Mouse (Mus musculus) liver, embryonic 14.5 days (tissue): Measurements from ENCODE around the gene Carmil1. TPM values are rescaled to one million over a fixed set of nuclear protein-coding genes. Genes with fewer than 3 reads are reported as not detected.
"Not testable (repeated sequence)": the region's sequence is repeated elsewhere in the genome, so short reads cannot be mapped to it uniquely, and the experiment has no call there.

Experiments
- ATAC-seq: fragments of 200-750 bp; cut with Nextera tagmentation; 2 replicates; pipeline ENCODE4 v1.8.0; 2017; ENCODE audit warnings: moderate number of reproducible peaks, mild to moderate bottlenecking, moderate library complexity; ENCODE audit not compliant: insufficient read depth
- DNase-seq, 3 experiments: peaks; one replicate each; pipeline ENCODE4 v3.0.0-alpha.2; 2012 to 2013; ENCODE audit warnings: low read depth in 3 of 3, low spot score in 3 of 3
- H3K27ac ChIP-seq: fragments of 300-500 bp; sonication (generic); 2 replicates; pipeline ENCODE4 v1.5.1; 2014; ENCODE audit warnings: moderate library complexity, mild to moderate bottlenecking, control low read depth, inconsistent platforms
- H3K27me3 ChIP-seq: fragments of 300-500 bp; sonication (generic); 2 replicates; pipeline ENCODE4 v1.6.1; 2014; ENCODE audit warnings: mild to moderate bottlenecking, low read length, moderate library complexity; ENCODE audit not compliant: control insufficient read depth, insufficient read depth
- H3K36me3 ChIP-seq: fragments of 300-500 bp; sonication (generic); replicated peaks from 2 replicates; pipeline ENCODE4 v1.6.1; 2014; ENCODE audit warnings: low read depth; ENCODE audit not compliant: control insufficient read depth, insufficient read depth
- H3K4me1 ChIP-seq, 2 experiments: fragments of 200-500 bp in 1 of 2; fragments of 300-500 bp in 1 of 2; sonication (generic) in 1 of 2; replicated peaks; 2 replicates each; pipeline ENCODE4 v1.6.1; 2012 to 2014; ENCODE audit warnings: antibody characterized with exemption in 1 of 2, inconsistent platforms in 1 of 2, low read length in 1 of 2; ENCODE audit not compliant: control insufficient read depth in 2 of 2, insufficient read depth in 2 of 2
- H3K4me2 ChIP-seq: fragments of 300-500 bp; sonication (generic); 2 replicates; pipeline ENCODE4 v1.6.1; 2014; ENCODE audit warnings: low read depth, mild to moderate bottlenecking, control low read depth, moderate library complexity
- H3K4me3 ChIP-seq, 2 experiments: fragments of 200-500 bp in 1 of 2; fragments of 300-500 bp in 1 of 2; sonication (generic) in 1 of 2; 2 replicates each; pipeline ENCODE4 v1.5.1; 2012 to 2014; ENCODE audit warnings: low read depth in 2 of 2, low read length in 2 of 2, mild to moderate bottlenecking in 2 of 2, control low read depth in 1 of 2, inconsistent platforms in 1 of 2, moderate library complexity in 1 of 2; ENCODE audit not compliant: insufficient read depth in 1 of 2
- H3K9ac ChIP-seq: fragments of 300-500 bp; sonication (generic); replicated peaks from 2 replicates; pipeline ENCODE4 v1.6.1; 2014; ENCODE audit warnings: mild to moderate bottlenecking, control low read depth, moderate library complexity
- H3K9me3 ChIP-seq: fragments of 300-500 bp; sonication (generic); 2 replicates; pipeline ENCODE4 v1.6.1; 2016; ENCODE audit warnings: low read length, mixed read lengths; ENCODE audit not compliant: control insufficient read depth
- CTCF ChIP-seq: IDR thresholded peaks from 2 replicates; pipeline ENCODE4 v1.5.1; 2016; ENCODE audit warnings: antibody characterized with exemption, low read depth, control low read depth
- EP300 ChIP-seq: IDR thresholded peaks from 2 replicates; pipeline ENCODE4 v1.6.1; 2016; ENCODE audit warnings: antibody characterized with exemption, low read depth
- WGBS: fragments of 180-500 bp; shearing (Covaris S2); extraction: QIAGEN DNeasy Blood & Tissue Kit; methylation state at CpG from one replicate; pipeline ENCODE4 v1.1.7; 2014; ENCODE audit not compliant: insufficient replicate concordance; 5-methylcytosine and 5-hydroxymethylcytosine counted together
- polyA plus RNA-seq, 2 experiments: library from polyadenylated mRNA; depleted of rRNA in 1 of 2; stranded (reverse) in 1 of 2; unstranded in 1 of 2; fragments of >200 nt; fragmentation: Nextera tagmentation in 1 of 2; extraction: Ambion mirVana in 1 of 2; gene quantifications; 2 replicates each; pipeline versions ENCODE4 v1.2.1 to v1.2.3; 2012 to 2014

Carmil1 gene
- polyA plus RNA-seq, 2 experiments: 1.8 to 4.2 TPM

GRCm38 (mm10) chr13:24107058-24107457, 173.5 kb downstream of the Carmil1 start:
- WGBS: 58% methylated on average over 3 of the region's 3 CpGs
- no peak for TF ChIP-seq CTCF
- no peak for TF ChIP-seq EP300
- no peaks in the 10 kb centered on the region for H3K36me3 ChIP-seq
- H3K9me3 ChIP-seq: no peaks in the 10 kb centered on the region
- H3K27me3 ChIP-seq: no peaks in the 10 kb centered on the region
- no peak overlapping the region for H3K27ac ChIP-seq
- ATAC-seq: no peak
- no peaks in the 10 kb centered on the region for H3K4me1 ChIP-seq
- H3K4me3 ChIP-seq: no peak overlapping the region
- no peak for DNase-seq
- H3K4me2 ChIP-seq: no peak overlapping the region
- no peak overlapping the region for H3K9ac ChIP-seq

GRCm38 (mm10) chr13:24105838-24106237, 174.8 kb downstream of the Carmil1 start:
- no peak overlapping the region for H3K4me3 ChIP-seq
- H3K36me3 ChIP-seq: no peaks in the 10 kb centered on the region
- H3K4me1 ChIP-seq: no peaks in the 10 kb centered on the region
- no peak overlapping the region for H3K4me2 ChIP-seq
- ATAC-seq: no peak
- no peak overlapping the region for H3K27ac ChIP-seq
- no peak for TF ChIP-seq CTCF
- no peak for TF ChIP-seq EP300
- H3K9me3 ChIP-seq: no peaks in the 10 kb centered on the region
- no peak overlapping the region for H3K9ac ChIP-seq
- no peaks in the 10 kb centered on the region for H3K27me3 ChIP-seq
- 71% methylated on average over 5 of the region's 5 CpGs for WGBS
- no peak for DNase-seq

GRCm38 (mm10) chr13:24105340-24105669, 175.3 kb downstream of the Carmil1 start:
- Histone ChIP-seq H3K9me3 (no peaks in the 10 kb centered on the region), H3K36me3 (no peaks in the 10 kb centered on the region), H3K4me3 (no peak overlapping the region), H3K4me1 (no peaks in the 10 kb centered on the region; a peak in 1 of 4 replicates), H3K4me2 (no peak overlapping the region), H3K27ac (no peak overlapping the region), H3K9ac (no peak overlapping the region), H3K27me3 (no peaks in the 10 kb centered on the region)
- ATAC-seq (no peak), DNase-seq (no peak)
- TF ChIP-seq CTCF (no peak), EP300 (no peak)
- WGBS: 15% methylated on average over 1 of the region's 1 CpGs

- H3K27me3 ChIP-seq, H3K9ac ChIP-seq, DNase-seq, H3K4me2 ChIP-seq, H3K36me3 ChIP-seq, ATAC-seq, H3K27ac ChIP-seq, H3K9me3 ChIP-seq, H3K4me3 ChIP-seq, H3K4me1 ChIP-seq: not testable (repeated sequence)
- WGBS: 62% methylated on average over 9 of the region's 9 CpGs
These were observed 175.8 kb downstream of the Carmil1 start for GRCm38 (mm10) chr13:24104611-24105339.

- H3K9me3 ChIP-seq: no peaks in the 10 kb centered on the region
- no peak overlapping the region for H3K27ac ChIP-seq
- no peak for DNase-seq
- ATAC-seq: no peak
- H3K4me2 ChIP-seq: no peak overlapping the region
- no peak for TF ChIP-seq CTCF
- TF ChIP-seq EP300: no peak
- WGBS: 13% methylated on average over 4 of the region's 4 CpGs
- H3K9ac ChIP-seq: no peak overlapping the region
- no peaks in the 10 kb centered on the region for H3K36me3 ChIP-seq
- no peak overlapping the region for H3K4me3 ChIP-seq
- no peaks in the 10 kb centered on the region; a peak in 1 of 4 replicates for H3K4me1 ChIP-seq
- H3K27me3 ChIP-seq: no peaks in the 10 kb centered on the region
These were observed 176.6 kb downstream of the Carmil1 start for GRCm38 (mm10) chr13:24104016-24104415.
